Mouse (Mus musculus) erythroblast, adult 5-6 weeks (primary cell): ENCODE data around the gene P4htm. TPM values are rescaled to one million over a fixed set of nuclear protein-coding genes. Genes with fewer than 3 reads are reported as not detected.

Experiments used
- ATAC-seq: replicated peaks from 2 replicates; pipeline ENCODE4 v1.8.0; 2016; ENCODE audit warnings: moderate number of reproducible peaks, mild to moderate bottlenecking, moderate TSS enrichment, inconsistent platforms; ENCODE audit not compliant: poor library complexity, low FRiP score, severe bottlenecking
- total RNA-seq, 2 experiments: library from RNA; stranded (forward) in 1 of 2; stranded (reverse) in 1 of 2; fragments of 150-400 nt in 1 of 2; fragments of 200-764, 138-1000 nt in 1 of 2; gene quantifications; 2 replicates each; pipeline versions ENCODE4 v1.2.3 to v1.2.4; 2015 to 2017; ENCODE audit warnings: low replicate concordance in 2 of 2

P4htm gene
- total RNA-seq, 2 experiments from 2014 or later, result not detected

DNA sequence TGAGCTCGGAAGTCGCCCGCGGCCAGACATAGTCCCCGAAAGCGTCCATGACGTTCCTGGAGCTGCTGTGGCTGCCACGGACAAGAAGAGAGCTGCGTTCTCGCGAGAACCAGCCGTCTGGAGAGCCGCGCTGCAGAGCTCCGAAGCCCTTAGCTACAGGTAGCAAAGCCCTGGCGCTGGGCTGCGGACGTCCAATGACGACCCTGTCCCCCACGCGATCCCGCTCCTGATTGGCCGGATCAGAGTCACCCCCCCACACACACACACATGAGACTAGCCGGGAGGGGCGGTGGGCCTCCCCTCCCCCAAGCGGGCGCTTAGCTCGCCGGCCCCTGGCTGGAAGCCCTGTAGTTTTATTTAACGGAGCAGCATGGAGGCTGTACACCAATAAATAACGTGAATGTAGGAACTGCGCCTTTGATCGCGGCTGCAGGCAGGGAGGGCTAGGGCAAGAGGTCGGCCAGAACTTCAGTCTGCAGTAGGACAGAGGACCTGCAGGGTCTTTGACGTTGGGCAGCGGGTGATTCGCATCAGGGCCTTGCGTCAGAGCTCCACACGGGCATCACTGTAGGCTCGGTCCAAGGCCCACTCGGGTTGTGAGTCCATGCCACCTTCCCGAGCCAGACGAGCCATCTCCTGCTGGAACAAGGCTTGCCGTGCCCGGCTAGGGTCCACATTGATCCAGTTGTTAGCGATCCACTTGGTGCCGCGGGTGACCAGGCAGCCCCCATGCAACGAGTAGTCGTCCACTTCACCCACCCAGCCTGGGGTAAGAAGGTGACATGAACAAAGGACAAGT lies 18.7 kb downstream of the P4htm start, which contains the start of gene Wdr6:
Gene Wdr6, minus strand, starts transcription at position 195 of the 799 bp plus-strand sequence.
- ATAC-seq, result peak; percentile 72

DNA sequence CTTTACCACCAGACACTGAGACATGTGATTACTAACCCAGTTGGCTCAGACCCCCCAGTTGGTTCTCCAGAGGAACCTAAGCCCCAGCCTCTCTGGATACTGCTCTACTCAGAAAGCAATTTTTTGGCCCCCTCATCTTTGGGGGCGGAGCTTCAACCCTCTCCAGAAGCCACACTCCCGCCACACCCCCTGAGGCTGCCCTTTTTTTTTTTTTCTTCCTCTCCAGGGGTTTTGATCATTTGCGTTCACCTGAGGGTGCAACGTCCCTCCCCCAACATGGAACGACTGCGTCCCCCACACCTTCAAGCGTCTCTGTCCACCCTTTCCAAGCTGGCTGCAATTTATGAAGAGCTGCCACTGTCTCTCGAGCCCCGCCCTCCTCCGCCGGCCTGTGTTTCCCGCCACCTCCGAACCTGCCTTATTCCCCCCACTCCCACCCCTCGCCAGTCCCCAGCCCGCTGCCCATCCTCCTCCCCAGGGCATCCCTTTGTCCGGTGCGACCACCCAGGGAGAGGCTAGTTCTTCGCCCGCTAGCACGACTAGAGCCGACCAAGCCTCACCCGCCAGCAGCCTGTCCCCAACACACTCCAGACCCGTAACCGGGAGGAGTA lies 19.4 kb downstream of the P4htm start:
- peak; percentile 8 for ATAC-seq

GRCm38 (mm10) chr9:108577025-108577424 lies 20.4 kb downstream of the P4htm start:
- ATAC-seq, result no peak

- ATAC-seq, result no peak
These were observed 21.9 kb downstream of the P4htm start for GRCm38 (mm10) chr9:108575321-108576297.

DNA sequence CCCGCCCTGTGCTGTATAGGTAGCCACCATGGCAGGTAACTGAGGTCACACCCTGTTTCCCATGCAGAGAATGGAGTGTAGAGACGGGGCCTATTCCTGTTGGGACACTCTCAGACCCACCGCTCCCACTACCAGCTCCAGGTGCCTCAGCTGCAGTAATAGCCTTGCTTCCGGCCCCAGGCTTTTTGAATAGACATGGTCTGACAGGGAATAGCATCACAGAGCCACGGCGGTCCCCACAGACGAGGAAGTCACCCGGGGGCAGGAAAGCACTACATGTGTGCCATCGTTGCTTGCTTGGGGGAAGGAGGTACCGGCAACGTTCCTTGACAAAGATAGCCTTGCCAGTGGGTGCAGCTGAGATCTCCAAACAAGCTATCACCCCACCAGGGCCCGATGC lies 22.5 kb downstream of the P4htm start:
- no peak for ATAC-seq

DNA sequence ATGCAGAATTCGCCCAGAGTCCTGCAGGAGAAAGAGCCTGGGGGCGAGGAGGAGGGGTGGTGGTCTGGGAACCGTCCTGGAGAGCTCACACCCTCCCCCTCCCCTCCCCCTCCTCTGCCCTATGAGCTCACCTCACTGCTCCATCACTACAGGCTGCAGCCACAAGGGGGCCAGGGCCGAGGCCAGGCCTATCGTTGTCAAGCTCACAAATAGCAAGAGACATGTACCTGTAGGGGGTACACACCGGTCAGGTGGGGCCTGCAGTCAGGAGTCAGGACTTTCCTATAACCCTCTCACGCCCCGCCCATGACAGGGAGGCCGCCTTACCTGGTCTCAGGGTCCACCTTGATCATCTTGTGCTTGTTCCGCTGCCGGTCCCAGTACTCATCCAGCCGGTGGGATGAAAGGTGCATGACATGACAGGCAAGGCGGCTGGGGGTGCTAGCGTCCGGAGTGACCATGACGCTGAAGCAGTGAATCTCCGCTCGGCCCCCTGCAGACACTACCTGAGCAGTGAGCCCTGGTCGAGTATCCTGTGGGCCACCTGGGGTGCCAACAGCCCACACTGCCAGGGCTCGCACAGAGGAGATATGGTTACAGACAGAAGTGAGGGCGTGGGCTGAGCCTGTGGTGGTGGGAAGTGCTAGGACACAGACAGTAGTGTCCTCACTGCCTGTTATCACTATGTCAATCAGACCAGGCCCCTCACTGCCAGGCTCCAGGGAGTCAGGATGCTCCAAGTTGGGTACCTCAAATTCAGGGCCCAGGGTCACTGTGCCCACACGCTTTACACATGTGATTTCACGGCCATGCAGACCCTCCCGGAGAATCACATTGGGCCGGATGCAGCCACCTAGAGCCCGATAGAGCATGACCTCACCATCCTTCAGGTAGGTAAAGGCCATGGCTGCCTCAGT lies 23.4 kb downstream of the P4htm start:
- no peak for ATAC-seq

DNA sequence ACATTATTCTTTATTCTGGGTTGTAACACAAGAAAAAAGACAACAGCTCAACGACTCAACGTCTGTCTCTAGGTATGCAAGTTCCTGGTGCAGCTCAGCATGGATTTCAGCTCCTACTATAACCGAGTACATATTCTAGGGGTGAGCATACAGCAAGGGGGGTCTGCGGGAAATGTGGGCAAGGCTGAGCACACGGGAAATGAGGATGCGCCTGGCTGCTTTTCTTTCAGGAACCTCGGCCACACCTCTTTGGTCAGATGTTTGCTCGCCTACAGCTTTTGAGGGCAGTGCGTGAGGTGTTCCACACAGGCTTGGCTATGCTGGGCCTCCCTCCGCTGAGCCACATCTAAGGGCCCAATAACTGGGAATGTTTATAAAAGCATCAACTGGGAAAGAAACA lies 25.1 kb downstream of the P4htm start:
- ATAC-seq, result no peak

GRCm38 (mm10) chr9:108571401-108571973 lies 26.0 kb downstream of the P4htm start:
- ATAC-seq, result no peak

- ATAC-seq, result peak; percentile 32; the same call in 1 of the 2 replicates
These were observed 27.1 kb downstream of the P4htm start for GRCm38 (mm10) chr9:108570207-108570896.

- peak; percentile 58 for ATAC-seq
These were observed 27.9 kb downstream of the P4htm start, which contains the start of gene Dalrd3 for GRCm38 (mm10) chr9:108569381-108570206. Gene Dalrd3 (plus strand): TSS chr9:108569886.

- no peak for ATAC-seq
These were observed 29.0 kb downstream of the P4htm start for GRCm38 (mm10) chr9:108568511-108568921.

- no peak for ATAC-seq
These were observed 29.5 kb downstream of the P4htm start for GRCm38 (mm10) chr9:108567931-108568419.

GRCm38 (mm10) chr9:108566815-108567776 lies 30.4 kb downstream of the P4htm start, which contains the start of gene Ndufaf3:
Gene Ndufaf3 (minus strand): TSS chr9:108567434.
- peak; percentile 75 for ATAC-seq

DNA sequence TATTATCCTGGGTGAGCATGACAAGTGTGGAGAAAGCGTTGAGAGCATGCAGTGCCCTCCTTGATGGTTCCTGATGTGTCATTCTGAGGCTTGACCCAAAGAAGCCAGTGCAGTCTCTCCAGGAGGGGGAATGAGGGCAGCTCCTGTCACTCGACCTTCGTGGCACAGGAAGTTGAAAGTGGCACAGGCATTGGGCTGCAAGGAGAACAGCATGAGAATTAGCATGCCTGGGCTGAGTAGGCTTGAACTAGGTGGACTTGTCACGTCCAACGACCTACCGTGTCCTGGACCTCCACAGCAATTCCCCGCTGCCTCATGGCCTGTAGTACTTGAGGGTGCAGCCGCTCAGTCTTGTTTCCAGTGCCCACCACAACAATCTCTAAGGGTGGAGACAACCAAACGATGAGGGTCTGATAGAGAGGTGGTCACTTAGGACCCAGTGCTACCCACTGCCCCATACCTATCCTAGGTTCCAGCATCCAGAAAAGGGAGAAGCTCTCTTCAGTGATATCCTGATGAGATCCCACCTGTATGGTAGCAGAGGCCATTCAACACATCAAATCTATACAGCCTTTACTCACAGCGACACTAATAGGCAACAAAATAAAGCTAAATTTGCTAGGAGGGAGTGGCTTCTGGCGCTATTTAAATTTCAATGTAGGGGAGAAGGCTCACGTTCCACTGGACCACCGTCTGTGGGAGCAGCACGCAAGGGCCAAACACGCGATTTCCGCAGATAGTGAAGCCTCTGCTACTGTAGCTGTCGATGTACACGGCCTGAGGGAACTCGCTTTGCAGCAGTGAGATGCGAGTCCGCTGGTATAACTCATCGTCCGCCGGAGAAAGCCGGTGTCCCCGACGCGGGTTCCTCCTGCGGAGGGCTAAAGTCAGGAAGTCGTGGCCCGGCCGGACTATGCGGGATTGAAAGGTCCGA lies 31.3 kb downstream of the P4htm start:
- ATAC-seq, result peak; percentile 4

GRCm38 (mm10) chr9:108564131-108564530 lies 33.3 kb downstream of the P4htm start:
- no peak for ATAC-seq
